1 mouse cellular context compared by ENCODE assay signal in genomic region chr9:118944388-118944787, GRCm38 (mm10).
TF ChIP-seq lines count a peak whose summit lies in the region.

No protein-coding gene starts in this region.

TF ChIP-seq in MEL, 35 proteins besides CTCF, POLR2A, EP300 and RAD21 (continued from another document):
- TF ChIP-seq MAFK (IDR thresholded peaks at IDR 0.05; ENCODE audit: borderline replicate concordance, low read depth, low read length) (no peak), CHD2 (IDR thresholded peaks at IDR 0.05; ENCODE audit: low read length) (no peak)
